Mouse (Mus musculus): ENCODE measurements around the gene Dexi. TPM values are rescaled to one million over a fixed set of nuclear protein-coding genes. Genes with fewer than 3 reads are reported as not detected.

Gene Dexi
- polyA plus RNA-seq (2012; ENCODE audit: low replicate concordance) = 39.2 and 96.3 TPM in 2 replicates

GRCm38 (mm10) chr16:10542698-10543365 lies at the start of gene Dexi:
TSS of gene Dexi (minus strand) at chr16:10543054.

DNA sequence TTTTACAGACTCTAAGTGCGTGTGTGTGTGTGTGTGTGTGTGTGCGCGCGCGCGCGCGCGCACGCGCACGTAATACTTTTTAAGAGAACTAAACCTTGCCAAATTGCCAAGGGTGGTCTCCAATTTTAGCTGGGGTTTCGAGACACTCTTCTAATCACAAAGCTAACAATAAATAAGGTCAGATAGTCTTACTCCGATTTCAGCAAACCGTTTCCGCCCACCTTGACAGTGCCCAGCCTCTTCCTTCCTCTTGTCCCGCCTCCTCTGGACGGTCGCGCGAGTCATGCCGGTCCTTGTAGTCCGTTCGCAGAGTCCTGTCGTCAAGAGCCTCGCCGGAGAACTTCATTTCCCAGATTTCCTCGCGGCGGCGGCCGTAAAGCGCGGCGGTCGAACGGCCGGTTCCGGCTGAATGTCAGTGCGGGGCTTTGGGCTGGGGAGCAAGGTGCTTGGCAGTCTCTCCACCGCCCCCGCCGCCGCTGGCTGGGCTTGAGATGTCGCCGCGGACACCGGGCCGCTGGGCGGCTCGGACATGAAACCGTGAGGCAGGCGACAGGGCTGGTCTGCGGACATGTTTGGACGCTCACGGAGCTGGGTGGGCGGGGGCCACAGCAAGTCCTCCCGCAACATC lies 2.3 kb upstream of the Dexi start, which contains the start of gene Clec16a:
Clec16a (plus strand) TSS at position 345 of the 628 bp plus-strand sequence.

DNA sequence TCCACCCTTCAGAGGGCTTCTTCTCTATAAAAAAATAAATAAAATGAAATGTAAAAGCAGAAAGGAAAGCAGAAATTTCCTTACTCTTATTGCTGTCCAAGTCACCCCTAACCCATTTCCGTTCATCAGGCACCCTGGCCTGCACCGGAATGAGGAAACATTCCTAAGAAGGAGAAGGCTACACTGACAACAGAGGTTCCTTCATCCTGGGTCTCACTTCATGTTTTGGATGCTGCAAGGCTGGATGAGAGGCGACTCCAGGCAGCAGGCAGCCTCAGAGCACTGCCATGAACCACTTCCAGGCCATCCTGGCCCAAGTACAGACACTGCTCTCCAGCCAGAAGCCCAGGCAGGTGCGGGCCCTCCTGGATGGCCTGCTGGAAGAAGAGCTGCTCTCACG lies 63.0 kb downstream of the Dexi start, which contains the start of gene Ciita:
Ciita (plus strand) TSS at position 203 of the 400 bp plus-strand sequence.

Other genes starting within 250 kb of the Dexi start
- gene Emp2, start 229.1 kb downstream of the Dexi start, polyA plus RNA-seq (2012; ENCODE audit: low replicate concordance) = 0.24 TPM in 1 of 2 replicates, not detected in the other
- 0.08 TPM in 1 of 2 replicates, not detected in the other for gene Tekt5, start 147.6 kb downstream of the Dexi start, polyA plus RNA-seq (2012; ENCODE audit: low replicate concordance)
- 33.6 and 35.0 TPM in 2 replicates for gene Nubp1, start 131.1 kb downstream of the Dexi start, polyA plus RNA-seq (2012; ENCODE audit: low replicate concordance)
- gene Tvp23a, start 95.7 kb downstream of the Dexi start, polyA plus RNA-seq (2012; ENCODE audit: low replicate concordance) = not detected in 2 replicates
- gene Ciita, start 63.0 kb downstream of the Dexi start, polyA plus RNA-seq (2012; ENCODE audit: low replicate concordance) = 103 and 142 TPM in 2 replicates
- gene Clec16a, start 2.3 kb upstream of the Dexi start, polyA plus RNA-seq (2012; ENCODE audit: low replicate concordance) = 19.6 and 27.6 TPM in 2 replicates
- 35.0 and 105 TPM in 2 replicates for gene Socs1, start 242.5 kb upstream of the Dexi start, polyA plus RNA-seq (2012; ENCODE audit: low replicate concordance)
- gene Tnp2, start 245.6 kb upstream of the Dexi start, polyA plus RNA-seq (2012; ENCODE audit: low replicate concordance) = 0.42 and 1.7 TPM in 2 replicates
- not detected in 2 replicates for gene Prm3, start 247.9 kb upstream of the Dexi start, polyA plus RNA-seq (2012; ENCODE audit: low replicate concordance)